Mouse (Mus musculus) stomach, postnatal 0 days (tissue): ENCODE results near the gene Trpv1. TPM values are rescaled to one million over a fixed set of nuclear protein-coding genes. Genes with fewer than 3 reads are reported as not detected.
A peak's percentile ranks its signal among the peaks of the same experiment; 100 is the strongest.

Source experiments
- ATAC-seq: fragments of 200-750 bp; cut with Nextera tagmentation; 2 replicates; pipeline ENCODE4 v1.8.0; 2017; ENCODE audit not compliant: low FRiP score, low TSS enrichment
- DNase-seq: peaks from one replicate; pipeline ENCODE4 v3.0.0-alpha.2; 2016; ENCODE audit warnings: low spot score
- H3K27ac ChIP-seq: fragments of 300-500 bp; sonication (generic); replicated peaks from 2 replicates; pipeline ENCODE4 v1.5.1; 2014; ENCODE audit warnings: mild to moderate bottlenecking, control low read depth
- H3K27me3 ChIP-seq: fragments of 300-500 bp; sonication (generic); 2 replicates; pipeline ENCODE4 v1.6.1; 2014; ENCODE audit warnings: low read length; ENCODE audit not compliant: control insufficient read depth, insufficient read depth
- H3K36me3 ChIP-seq: fragments of 300-500 bp; sonication (generic); 2 replicates; pipeline ENCODE4 v1.6.1; 2014; ENCODE audit warnings: low read length, mixed read lengths; ENCODE audit not compliant: control insufficient read depth, insufficient read depth
- H3K4me1 ChIP-seq: fragments of 300-500 bp; sonication (generic); replicated peaks from 2 replicates; pipeline ENCODE4 v1.6.1; 2014; ENCODE audit warnings: antibody characterized with exemption; ENCODE audit not compliant: control insufficient read depth, insufficient read depth
- H3K4me2 ChIP-seq: fragments of 300-500 bp; sonication (generic); replicated peaks from 2 replicates; pipeline ENCODE4 v1.6.1; 2014; ENCODE audit warnings: low read depth, mild to moderate bottlenecking, control low read depth, moderate library complexity
- H3K4me3 ChIP-seq: fragments of 300-500 bp; sonication (generic); 2 replicates; pipeline ENCODE4 v1.5.1; 2014; ENCODE audit warnings: low read depth, low read length, control low read depth
- H3K9ac ChIP-seq: fragments of 300-500 bp; sonication (generic); 2 replicates; pipeline ENCODE4 v1.6.1; 2014; ENCODE audit warnings: mild to moderate bottlenecking, low read length, control low read depth, mixed read lengths
- H3K9me3 ChIP-seq: fragments of 300-500 bp; sonication (generic); 2 replicates; pipeline ENCODE4 v1.6.1; 2016; ENCODE audit warnings: low read length; ENCODE audit not compliant: control insufficient read depth
- CTCF ChIP-seq: IDR thresholded peaks from 2 replicates; pipeline ENCODE4 v1.5.1; 2016; ENCODE audit warnings: antibody characterized with exemption, low read depth, mild to moderate bottlenecking, moderate library complexity
- EP300 ChIP-seq: optimal IDR thresholded peaks from 2 replicates; pipeline ENCODE3; 2016; ENCODE audit warnings: antibody characterized with exemption
- WGBS: fragments of 180-500 bp; shearing (Covaris S2); extraction: QIAGEN DNeasy Blood & Tissue Kit; methylation state at CpG from one replicate; pipeline ENCODE4 v1.1.7; 2014; 5-methylcytosine and 5-hydroxymethylcytosine counted together
- polyA plus RNA-seq: library from polyadenylated mRNA; unstranded; fragments of >200 nt; fragmentation: Nextera tagmentation; extraction: Ambion mirVana; gene quantifications from 2 replicates; pipeline ENCODE4 v1.2.1, GENCODE M21; 2015

Trpv1 gene
- polyA plus RNA-seq, 1 experiment from 2014 or later, result 0.02 TPM

GRCm38 (mm10) chr11:73198603-73199229 is 35.4 kb upstream of the Trpv1 start, which contains the start of gene Ctns:
Ctns (minus strand) TSS chr11:73199042.
- under 1% methylated on average over 22 of the region's 22 CpGs for WGBS
- peak; percentile 97 for ATAC-seq
- Histone ChIP-seq H3K27me3 (no peaks in the 10 kb centered on the region), H3K27ac (peak within 1 kb of the TSS; percentile 69; the same call in 1 of the 2 replicates), H3K4me2 (peak within 1 kb of the TSS; percentile 100), H3K9ac (peak within 1 kb of the TSS; percentile 83), H3K4me3 (peak within 1 kb of the TSS; percentile 74), H3K36me3 (no peaks in the 10 kb centered on the region), H3K4me1 (peaks cover 3% of the 10 kb centered on the region; the same call in 1 of the 2 replicates), H3K9me3 (no peaks in the 10 kb centered on the region)
- peak; percentile 86 for DNase-seq
- no peak for TF ChIP-seq CTCF

DNA sequence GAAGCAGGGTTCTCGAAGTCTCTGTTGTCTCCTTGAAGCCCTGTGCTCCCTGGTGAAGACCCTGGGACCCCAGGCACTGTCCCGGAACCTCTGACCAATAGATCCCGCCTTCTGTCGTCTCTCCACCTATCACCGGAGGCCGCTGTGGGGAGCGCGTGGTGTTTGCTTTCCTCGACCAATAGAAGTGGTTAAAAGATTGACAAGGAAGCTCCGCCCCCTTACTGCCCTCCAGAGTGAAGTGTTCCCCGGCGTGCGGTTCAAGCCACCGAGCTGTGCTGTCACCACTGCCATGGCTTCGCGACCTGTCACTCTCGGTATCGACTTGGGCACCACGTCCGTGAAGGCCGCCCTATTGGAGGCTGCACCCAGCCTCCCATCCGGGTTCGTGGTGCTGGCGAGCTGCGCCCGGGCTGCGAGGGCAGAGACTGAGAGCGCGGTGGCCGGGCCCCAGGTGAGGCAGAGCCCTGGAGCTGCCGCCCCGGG is 34.8 kb upstream of the Trpv1 start, which contains the start of gene Shpk:
Gene Shpk, plus strand, starts transcription at position 231 of the 483 bp plus-strand sequence.
- no peaks in the 10 kb centered on the region for H3K27me3 ChIP-seq
- TF ChIP-seq CTCF (no peak; the same call in 1 of the 2 replicates), EP300 (no peak)
- peaks cover 3% of the 10 kb centered on the region; the same call in 1 of the 2 replicates for H3K4me1 ChIP-seq
- no peaks in the 10 kb centered on the region for H3K36me3 ChIP-seq
- ATAC-seq (peak; percentile 97), DNase-seq (peak; percentile 94)
- peak within 1 kb of the TSS; percentile 100 for H3K4me2 ChIP-seq
- H3K27ac ChIP-seq, result peak within 1 kb of the TSS; percentile 69; the same call in 1 of the 2 replicates
- 0% methylated on average over 32 of the region's 32 CpGs for WGBS
- no peaks in the 10 kb centered on the region for H3K9me3 ChIP-seq
- H3K4me3 ChIP-seq, result peak within 1 kb of the TSS; percentile 74
- H3K9ac ChIP-seq, result peak within 1 kb of the TSS; percentile 83

- Histone ChIP-seq H3K27ac (peak overlapping the region; percentile 69; the same call in 1 of the 2 replicates), H3K4me1 (peaks cover 3% of the 10 kb centered on the region; the same call in 1 of the 2 replicates), H3K27me3 (no peaks in the 10 kb centered on the region), H3K9me3 (no peaks in the 10 kb centered on the region), H3K36me3 (no peaks in the 10 kb centered on the region), H3K4me2 (peak overlapping the region; percentile 100), H3K4me3 (peak overlapping the region; percentile 74), H3K9ac (peak overlapping the region; percentile 83)
- TF ChIP-seq CTCF (no peak), EP300 (no peak)
- ATAC-seq (no peak), DNase-seq (no peak)
- WGBS, result 2% methylated on average over 12 of the region's 12 CpGs
Measured at GRCm38 (mm10) chr11:73199879-73200278, 34.2 kb upstream of the Trpv1 start.

DNA sequence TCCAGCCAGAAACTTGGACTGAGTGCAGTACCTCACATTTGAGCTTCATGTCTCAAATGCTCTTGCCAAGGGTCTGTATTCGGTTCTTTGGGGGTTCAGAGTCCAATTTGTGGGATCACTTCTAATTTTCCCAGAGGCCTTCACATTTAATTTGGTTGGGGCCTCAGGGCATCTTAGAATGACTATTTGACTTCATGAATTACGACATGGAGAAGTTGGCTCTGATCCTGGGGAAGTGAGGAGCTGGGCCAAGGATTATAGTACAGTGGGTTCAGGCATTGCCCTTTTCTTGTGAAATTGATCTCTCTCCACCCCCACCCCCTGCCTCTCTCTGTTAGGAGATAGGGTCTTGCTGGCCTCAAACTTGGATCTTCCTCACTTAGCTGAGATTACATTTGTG is 33.1 kb upstream of the Trpv1 start:
- TF ChIP-seq EP300, result no peak
- no peak for TF ChIP-seq CTCF
- 70% methylated on average over 2 of the region's 2 CpGs for WGBS
- peaks cover 3% of the 10 kb centered on the region; the same call in 1 of the 2 replicates for H3K4me1 ChIP-seq
- DNase-seq (no peak), ATAC-seq (no peak)
- no peak overlapping the region for H3K4me2 ChIP-seq
- no peak overlapping the region for H3K27ac ChIP-seq
- H3K27me3 ChIP-seq, result no peaks in the 10 kb centered on the region
- no peaks in the 10 kb centered on the region for H3K9me3 ChIP-seq
- H3K36me3 ChIP-seq, result no peaks in the 10 kb centered on the region
- no peak overlapping the region for H3K9ac ChIP-seq
- H3K4me3 ChIP-seq, result no peak overlapping the region

DNA sequence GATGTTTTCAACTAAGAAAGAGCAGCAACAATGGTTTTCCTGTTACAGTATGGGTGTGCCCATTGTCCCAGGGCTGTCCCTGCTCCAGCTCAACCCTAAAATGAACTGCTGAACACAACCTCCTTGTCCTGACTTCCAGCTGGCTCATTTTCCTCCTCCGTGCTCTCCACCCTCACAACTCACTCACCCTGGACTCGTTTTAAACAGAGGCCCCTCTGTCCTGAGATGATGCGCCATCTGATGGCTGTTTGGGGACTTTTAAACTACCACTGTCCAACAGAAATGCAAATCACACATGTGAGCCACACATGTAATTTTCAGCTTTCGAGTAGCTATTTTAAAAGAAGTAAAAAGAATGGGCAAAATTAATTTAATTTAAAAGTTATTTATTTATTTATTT is 32.5 kb upstream of the Trpv1 start:
- Histone ChIP-seq H3K4me1 (peaks cover 3% of the 10 kb centered on the region; the same call in 1 of the 2 replicates), H3K9me3 (no peaks in the 10 kb centered on the region), H3K36me3 (no peaks in the 10 kb centered on the region), H3K4me3 (no peak overlapping the region), H3K27ac (no peak overlapping the region), H3K27me3 (no peaks in the 10 kb centered on the region), H3K4me2 (no peak overlapping the region), H3K9ac (no peak overlapping the region)
- ATAC-seq (no peak), DNase-seq (no peak)
- no peak for TF ChIP-seq EP300
- peak; percentile 57 for TF ChIP-seq CTCF
- WGBS, result 40% methylated on average over 4 of the region's 4 CpGs

- H3K4me3 ChIP-seq, result no peak overlapping the region
- ATAC-seq (no peak), DNase-seq (no peak)
- no peak overlapping the region for H3K9ac ChIP-seq
- H3K27me3 ChIP-seq, result no peaks in the 10 kb centered on the region
- H3K4me2 ChIP-seq, result no peak overlapping the region
- H3K9me3 ChIP-seq, result no peaks in the 10 kb centered on the region
- no peak for TF ChIP-seq EP300
- 82% methylated on average over 8 of the region's 8 CpGs for WGBS
- H3K36me3 ChIP-seq, result no peaks in the 10 kb centered on the region
- no peaks in the 10 kb centered on the region for H3K4me1 ChIP-seq
- no peak overlapping the region for H3K27ac ChIP-seq
Measured at GRCm38 (mm10) chr11:73203895-73204294, 30.2 kb upstream of the Trpv1 start.
